Mouse (Mus musculus) frontal cortex, adult 2 months (tissue): Measurements from ENCODE around the gene Gm10570. TPM values are rescaled to one million over a fixed set of nuclear protein-coding genes. Genes with fewer than 3 reads are reported as not detected.

Experiments
- DNase-seq, 2 experiments: peaks; one replicate each; pipeline ENCODE4 v3.0.0; 2022; ENCODE audit warnings: low spot score in 1 of 2; ENCODE audit errors: extremely low spot score in 1 of 2
- polyA plus RNA-seq: library from polyadenylated mRNA; depleted of rRNA; stranded (reverse); fragments of >200 nt; gene quantifications from 2 replicates; pipeline ENCODE4 v1.2.3, GENCODE M21; 2012; rRNA removed

Gm10570 gene
- 1.2 and 2.3 TPM in 2 replicates for polyA plus RNA-seq

DNA sequence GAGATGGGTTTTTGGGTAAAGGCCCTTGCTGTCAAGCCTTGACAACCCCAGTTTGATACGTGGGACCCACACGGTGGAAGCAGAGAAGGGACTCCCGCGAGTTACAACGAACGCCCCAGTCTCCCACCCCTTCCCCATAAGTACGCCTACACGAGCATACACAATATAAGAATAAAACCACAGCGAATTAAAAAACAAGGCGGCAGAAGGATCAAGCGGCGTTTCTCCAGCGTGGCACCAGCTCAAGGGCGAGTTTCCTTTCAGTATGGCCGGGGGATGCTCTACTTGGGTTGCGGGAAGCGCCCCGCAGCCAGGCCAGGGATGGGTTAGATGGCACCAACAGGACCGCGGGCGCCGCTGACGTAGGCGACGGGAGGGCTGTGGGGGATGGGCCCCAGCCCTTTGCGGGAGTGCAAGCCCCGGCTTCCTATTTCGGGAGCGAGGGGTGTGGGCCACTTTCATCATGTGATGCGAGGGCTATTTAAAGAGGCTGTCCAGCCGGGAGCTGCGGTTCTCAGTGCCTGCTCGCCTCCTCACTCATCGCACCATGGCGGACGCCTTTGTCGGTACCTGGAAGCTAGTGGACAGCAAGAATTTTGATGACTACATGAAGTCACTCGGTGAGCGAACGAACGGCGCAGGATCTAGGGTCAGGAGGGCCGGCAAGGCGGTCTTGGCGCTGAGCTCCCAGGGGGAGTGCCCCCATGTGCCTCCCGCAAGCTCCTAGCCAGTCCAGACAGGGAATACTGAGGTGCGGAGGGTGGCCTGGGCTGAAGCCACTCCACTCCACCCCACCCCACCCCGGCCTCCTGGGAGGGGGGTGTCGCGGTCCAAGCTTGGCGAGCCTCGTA lies at the start of gene Gm10570, which contains the start of gene Fabp3:
Gene Gm10570 (minus strand): TSS at position 444 of the 851 bp plus-strand sequence.
Gene Fabp3 (plus strand): TSS at position 365 of the 851 bp plus-strand sequence.
- peak; percentile 62 to 84 for DNase-seq

DNA sequence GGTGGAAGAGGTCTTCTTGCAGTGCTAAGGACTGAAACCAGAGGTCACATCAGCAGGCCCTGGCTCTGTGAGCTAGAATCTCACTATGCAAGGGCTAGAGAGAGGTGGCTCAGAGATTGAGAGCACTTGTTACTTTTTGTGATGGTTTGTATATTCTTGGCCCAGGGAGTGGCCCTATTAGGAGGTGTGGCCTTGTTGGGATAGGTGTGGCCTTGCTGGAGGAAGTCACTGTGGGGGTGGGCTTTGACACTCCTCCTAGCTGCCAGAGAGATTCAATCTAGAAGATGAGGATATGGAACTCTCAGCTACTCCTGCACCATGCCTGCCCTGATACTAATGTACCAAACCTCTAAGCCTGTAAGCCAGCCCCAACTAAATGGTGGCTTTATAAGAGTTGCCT lies 49.5 kb upstream of the Gm10570 start:
- DNase-seq: no peak

DNA sequence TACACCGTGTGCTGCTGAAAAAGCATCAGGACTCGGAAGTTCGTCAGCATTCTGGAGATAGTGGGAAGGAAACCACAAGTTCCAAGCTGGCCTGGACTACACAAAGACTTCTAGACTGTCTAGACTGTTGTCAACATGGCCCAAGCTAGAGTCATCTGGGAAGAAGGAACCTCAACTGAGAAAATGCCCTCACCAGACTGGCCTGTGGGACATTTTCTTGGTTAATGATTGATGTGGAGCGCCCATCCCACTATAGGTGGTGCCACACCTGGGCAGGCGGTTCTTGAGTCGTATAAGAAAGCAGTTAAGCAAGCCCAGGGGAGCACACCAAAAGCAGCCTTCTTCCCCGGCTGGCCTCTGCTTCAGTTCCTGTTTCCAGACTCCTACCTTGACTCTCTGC lies 44.1 kb upstream of the Gm10570 start:
- DNase-seq: no peak

DNA sequence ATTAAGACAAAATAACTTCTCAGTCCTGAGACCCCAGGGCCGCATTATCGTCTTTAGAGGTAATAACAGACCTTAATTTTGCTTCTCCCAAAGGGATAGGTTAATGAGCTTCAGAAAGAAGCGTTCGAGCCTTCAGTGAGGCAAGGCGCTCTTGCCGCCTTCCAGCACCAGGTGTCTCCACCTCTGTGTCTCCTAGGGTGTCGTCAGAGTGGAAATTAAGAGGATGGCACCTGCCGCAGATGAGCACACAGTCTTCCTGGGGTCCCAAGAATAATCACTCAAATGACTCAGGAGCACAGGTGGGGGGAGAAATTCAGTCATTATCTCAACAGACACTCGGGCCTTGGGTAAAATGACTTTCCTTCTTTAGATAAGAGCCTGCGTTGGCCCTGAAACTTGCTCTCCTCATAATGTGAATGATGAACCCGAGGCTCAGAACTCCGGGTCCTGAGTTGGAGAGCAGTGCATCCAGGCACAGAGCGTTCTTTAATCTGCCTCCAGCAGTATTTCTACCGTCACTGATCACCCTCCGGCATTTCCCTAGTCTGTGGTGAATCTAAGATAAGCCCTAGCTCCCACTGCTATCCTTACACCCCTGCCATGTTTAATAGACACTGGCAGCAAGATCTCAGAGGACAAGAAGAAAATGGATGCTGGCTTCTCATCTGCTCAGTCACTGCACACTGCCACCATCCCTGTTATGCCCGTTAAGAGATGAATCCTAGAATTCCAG lies 42.4 kb upstream of the Gm10570 start:
- no peak for DNase-seq

DNA sequence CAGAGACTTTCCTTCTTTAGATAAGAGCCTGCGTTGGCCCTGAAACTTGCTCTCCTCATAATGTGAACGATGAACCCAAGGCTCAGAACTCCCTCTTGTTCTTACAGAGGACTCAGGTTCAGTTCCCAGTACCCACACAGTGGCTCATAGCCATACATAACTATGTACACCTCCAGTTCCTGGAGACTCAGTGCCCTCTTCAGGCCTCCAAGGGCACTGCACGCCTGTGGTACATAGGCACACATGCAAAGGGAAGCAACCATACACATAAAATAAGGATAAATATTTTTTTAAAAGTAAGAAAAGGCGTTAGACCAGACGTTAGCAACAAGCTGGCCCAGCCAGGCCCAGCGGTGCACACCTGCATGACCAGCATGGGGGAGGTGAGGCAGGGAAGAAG lies 41.2 kb upstream of the Gm10570 start:
- no peak for DNase-seq

DNA sequence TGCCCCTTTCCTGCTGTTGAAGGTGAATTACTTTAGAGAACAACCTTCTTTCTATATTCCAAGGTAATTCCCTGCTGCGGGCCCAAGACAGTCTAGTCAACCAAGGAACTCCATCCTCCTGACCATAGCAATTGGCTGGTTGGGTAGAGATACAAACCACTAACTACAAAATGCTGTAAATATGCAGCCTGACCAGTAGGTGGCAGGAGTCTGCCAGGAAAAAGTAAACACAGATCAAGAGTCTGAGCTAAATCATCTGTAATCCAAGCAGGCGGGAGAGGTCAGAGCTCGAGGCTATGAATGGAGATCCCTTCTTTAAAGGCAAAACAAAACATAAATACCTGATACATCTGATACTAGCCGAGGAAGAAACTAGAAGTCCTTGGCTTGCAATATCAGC lies 33.2 kb upstream of the Gm10570 start:
- DNase-seq: peak in 1 of 2 experiments; percentile 37

DNA sequence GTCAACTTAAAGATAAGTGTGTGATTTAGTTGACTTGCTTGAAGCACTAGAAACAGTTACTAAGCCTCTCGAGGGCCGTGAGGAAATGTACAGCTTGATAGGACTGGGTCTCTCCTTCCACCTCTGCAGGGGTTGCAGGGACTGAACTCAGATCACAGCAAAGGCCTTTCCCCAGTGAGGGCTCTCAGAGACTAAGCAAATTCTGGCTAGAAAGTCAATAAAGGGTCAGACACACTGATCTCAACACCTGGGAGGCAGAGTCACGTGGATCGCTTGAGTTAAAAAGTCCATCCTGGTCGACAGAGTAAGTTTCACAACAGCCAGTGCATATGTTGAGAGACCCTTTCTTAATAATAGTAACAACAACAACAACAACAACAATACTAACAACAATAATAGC lies 27.4 kb upstream of the Gm10570 start:
- no peak for DNase-seq

DNA sequence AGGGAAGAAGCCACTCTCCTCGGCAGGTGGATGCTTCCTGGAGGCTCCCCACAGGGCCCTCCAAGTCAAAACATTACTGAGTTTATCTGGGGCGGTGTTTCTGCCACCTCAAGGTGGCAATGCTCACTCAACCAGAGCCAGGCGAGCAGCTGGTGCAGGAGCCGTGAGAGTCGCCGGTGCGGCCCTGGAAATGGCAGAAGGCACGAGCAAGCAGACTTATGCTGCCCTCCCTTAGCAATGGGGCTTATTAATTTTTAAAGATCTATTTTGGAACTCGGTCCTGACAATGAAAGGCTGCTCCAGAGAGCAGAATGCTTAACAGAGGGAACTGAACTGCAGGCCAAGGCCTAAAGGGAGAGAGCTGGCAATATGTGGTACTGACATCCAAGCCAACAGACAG lies 18.9 kb upstream of the Gm10570 start:
- no peak for DNase-seq

DNA sequence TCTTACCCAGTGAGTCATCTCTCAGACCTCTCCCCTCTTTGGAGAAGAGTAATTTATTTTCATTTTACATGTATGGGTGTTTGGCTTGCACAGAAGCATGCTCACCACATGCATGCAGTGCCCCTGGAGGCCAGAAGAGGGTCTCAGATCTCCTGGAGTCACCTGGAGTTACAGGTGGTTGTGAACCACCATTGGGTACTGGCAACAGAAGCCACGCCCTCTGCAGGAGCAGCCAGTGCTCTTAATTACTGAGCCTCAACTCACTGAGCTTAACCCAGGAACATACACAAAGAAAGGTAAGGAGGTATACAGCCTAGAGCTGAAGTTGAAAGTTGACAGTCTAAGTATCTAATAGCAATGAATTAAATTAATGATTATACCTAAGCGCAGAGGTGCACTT lies 17.0 kb upstream of the Gm10570 start:
- DNase-seq: no peak

DNA sequence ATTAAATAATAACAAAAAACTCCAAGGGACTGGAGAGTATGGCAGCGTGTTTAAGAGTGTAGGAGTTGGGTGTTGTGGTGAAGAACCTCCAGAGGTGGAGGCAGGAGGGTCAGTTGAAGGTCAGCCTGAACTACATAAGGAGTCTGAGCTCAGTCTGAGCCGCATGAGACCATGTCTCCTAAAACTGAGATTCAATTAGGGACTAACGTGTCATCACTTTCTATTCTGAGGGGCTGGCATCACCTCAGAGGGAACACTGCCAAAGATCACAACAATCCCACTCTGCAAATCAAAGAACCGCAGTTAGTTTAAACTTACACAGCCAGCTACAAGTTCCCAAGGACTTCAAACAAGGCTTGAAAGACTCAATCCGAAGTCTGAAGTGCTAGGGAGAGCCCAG lies 15.1 kb upstream of the Gm10570 start:
- DNase-seq: no peak

DNA sequence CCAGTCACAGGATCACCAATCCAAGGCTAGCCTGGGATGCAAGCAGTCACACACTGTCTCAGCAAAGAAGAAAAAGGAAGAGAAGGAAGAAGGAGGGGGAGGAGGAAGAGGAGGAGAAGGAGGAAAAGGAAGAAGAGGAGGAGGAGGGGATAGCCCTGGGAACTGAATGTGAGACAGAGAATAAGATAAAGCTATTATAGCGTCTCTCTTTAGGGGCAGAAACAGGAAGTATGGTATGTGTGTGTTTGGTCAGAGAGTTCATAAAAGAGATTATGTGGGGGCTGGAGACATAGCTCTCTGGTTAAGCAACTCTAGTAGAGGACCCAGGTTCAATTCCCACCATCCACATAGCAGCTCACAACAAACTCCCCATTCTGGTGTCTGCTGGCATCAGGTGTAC lies 14.7 kb upstream of the Gm10570 start:
- DNase-seq: no peak

DNA sequence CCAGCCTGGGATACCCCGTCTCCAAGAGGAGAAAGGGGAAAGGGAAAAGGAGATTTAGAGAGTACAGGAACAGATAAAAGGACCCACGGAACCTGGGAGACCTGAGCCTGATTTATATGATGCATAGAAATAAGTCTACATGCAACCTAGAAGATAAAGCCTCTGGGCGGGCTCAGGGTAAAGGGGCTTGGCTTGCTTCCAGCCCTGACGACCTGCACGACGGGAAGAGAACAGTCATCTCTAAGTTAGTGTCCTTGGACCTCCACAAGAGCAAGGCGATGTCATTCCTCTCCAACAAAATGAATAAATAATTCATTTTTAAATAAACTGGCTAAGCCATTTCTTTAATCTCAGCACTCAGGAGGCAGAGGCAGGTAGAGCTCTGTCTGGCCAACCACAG lies 14.1 kb upstream of the Gm10570 start:
- no peak for DNase-seq

DNA sequence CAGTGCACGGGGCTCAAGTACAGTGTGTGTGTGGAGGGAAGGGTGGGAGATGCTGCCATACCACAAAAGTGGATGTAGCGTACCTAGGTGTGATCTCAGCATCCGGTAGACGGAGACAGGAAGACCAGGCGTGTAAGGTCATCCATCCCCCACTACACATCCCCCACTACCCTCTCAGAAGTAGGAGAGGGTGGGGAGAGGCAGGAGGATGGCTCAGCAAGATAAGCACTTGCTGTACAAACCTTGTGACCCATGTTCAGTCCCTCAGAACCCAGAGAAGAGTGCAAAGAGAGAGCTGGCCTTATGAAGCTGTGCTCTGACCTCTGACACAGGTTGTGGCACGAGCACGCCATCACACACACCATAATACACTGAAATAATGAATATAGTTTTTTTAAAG lies 13.2 kb upstream of the Gm10570 start:
- DNase-seq: no peak

DNA sequence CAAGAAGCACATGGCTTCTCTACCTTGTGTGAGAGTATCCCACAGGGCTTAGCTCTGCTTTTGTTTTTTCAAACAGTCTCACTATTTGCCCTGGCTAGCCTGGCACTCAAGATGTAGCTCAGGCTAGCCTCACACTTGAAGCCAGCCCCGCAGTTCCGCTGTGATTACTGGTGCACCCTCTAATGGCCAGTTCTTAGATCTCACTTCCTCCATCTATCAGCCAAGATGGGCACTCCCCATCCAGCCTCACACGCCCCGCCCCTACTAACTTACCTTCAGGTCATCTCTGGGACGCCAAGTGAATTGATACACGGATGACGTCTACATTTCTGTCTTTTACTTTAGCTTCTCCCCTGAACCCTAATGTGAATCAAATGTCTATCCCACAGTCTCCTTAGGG lies 11.1 kb upstream of the Gm10570 start:
- no peak for DNase-seq

DNA sequence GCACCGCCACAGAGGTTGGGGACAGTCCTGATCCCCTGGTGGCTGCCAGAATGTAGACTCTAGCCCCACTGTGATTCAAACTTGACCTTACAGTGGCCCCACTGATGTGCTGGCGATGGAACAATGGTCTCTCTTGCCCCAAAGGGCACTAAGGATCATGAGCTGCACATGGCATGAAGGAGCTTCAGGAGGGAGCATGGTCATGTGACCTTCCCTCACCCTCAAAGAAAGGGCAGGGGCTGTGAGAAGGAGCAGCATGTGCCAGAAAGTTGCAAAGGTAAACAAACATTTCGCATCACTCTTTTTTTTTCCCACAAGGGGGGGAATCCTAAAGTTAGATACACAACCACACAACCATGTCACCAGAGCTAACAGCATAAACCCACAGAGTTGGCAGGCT lies 9.6 kb upstream of the Gm10570 start:
- DNase-seq: no peak

DNA sequence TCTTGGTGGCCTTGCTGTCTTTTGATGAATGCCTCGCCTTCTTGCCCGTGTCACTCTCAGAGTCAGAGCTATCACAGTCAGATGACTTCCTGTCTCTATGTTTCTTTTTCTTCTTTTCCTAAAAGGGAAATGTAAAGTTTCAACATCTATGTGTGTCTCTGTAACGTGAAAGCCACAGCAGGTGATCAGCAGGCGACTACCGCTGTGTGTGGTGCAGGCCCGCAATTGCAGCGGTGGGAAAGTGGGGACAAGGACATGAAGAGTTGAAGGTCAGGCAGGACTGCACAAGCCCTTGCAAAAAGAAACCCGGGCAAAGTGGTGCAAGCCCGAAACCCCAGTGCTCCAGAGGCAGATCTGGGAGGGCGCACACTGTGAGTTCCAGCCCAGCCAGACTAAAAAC lies 8.2 kb upstream of the Gm10570 start:
- no peak for DNase-seq

DNA sequence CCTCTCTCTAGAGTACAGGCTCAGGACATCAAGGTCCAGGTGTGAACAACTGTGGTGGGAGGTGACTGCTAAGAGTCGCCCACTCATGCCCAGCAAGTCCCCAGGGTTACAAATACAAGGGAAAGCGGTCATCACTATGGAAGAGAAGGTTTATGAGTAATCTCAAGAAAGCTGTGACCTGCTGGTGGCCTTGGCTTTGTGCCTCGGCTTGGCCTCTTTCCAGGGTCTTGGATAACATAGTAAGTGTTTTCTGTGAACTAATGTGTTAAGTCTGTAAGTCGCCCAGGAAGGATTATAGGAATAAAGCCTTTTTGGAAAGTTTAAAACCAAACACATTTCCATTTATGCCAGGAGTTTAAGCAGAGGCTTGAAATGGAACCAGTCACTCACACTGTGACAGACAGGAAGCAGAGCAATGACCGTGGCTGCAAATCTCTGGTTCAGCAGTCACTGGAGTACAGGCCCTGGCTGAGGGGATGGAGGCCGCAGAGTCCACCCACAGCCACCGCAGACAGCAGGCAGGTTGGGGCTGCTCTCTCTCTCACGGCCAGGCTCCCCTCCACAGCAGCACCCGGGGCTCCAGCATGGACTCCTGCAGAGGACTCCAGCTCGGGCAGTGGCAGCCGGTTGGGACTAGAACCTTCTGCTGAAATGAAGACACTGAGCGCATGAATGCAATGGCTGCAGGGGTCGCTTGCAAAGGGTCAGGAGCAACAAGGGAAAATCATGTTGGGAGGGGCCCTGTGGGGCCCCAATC lies 7.5 kb upstream of the Gm10570 start:
- DNase-seq: no peak

DNA sequence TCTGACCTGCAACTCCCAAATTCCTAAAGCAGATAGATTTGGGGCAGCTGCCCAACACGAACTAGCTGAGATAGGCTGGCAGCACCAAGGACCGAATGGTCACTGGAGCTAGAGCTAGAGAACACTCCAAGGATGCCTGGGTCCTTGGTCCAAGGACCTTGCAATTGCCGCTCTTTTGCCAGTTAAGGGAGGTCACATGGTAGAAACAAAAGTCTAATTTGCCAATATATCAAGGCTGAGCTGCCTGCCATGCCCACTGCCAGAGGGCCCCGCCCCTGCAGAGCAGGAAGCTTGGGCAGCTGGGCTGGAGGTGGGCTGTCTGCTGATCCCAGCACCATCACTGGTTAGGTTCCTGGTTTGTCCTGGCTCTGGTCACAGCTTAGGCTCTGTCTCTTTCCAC lies 5.1 kb upstream of the Gm10570 start:
- DNase-seq: no peak

DNA sequence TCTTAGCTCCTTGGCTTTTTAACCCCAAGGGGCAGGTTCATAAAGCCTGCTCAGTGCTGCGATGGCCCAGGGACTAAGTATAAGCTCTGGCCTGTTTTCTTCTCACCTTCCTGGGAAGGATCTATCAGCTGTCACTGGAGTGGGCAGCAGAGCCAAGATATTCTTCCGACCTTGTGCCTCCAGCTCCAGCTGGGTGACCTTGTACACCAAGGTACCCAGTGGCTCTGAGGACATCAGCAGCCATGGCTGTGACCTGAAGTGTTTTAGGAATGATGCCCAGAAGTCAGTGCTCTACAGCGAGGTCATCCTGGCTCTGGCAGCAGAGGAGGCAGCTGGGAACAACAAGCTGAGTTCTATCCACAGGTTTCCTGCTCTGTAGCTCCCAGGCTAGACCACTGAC lies 4.1 kb upstream of the Gm10570 start:
- DNase-seq: no peak

DNA sequence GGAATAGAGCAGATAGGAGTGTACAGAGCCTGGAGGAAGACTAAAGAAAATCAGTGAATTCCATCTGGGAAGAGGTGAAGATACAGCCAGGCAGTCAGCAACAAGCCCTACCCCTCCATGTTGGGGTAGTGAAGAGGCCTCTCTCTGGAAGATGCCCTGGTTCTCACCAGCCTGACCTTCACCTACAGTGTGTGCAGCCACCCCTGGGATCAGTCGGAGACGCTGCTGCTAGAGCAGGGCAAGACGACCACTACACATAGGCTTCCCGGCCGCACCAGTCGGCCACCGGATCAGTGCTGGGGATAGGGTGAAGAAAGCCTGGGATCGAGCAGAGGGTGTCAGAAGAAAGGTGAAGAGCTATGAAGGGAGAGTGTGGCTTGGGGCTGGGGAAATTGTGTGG lies 780 bp upstream of the Gm10570 start:
- no peak for DNase-seq

DNA sequence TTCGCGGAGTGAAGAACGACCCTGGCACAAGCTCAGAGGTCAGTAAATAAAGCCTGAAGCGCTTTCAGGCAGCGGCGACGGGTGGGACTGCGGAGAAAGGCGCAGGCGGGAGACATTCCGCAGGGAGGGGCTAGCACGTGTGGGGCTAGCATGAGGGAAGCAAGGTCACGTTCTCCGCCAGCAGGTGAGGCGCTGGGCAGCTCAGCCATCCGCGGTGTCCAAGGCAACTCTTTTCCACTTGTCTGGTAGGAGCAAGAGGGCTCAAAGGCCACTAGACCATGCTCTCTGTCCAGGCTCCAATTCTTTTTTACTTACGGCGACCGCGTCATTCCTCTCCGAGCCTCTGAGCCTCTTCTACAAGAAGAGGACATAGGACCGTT lies 633 bp downstream of the Gm10570 start:
- peak in 1 of 2 experiments; percentile 53 for DNase-seq
